Mouse (Mus musculus): ENCODE measurements around the gene Rbm4b. TPM values are rescaled to one million over a fixed set of nuclear protein-coding genes. Genes with fewer than 3 reads are reported as not detected.
A peak's percentile ranks its signal among the peaks of the same experiment; 100 is the strongest.
"Not testable (repeated sequence)": the region's sequence is repeated elsewhere in the genome, so short reads cannot be mapped to it uniquely, and the experiment has no call there.

Rbm4b gene
- total RNA-seq, 4 experiments from 2014 or later, result 5.4 to 8.1 (median 6.3) TPM

GRCm38 (mm10) chr19:4745057-4745456 is 11.2 kb upstream of the Rbm4b start:
- no peak for DNase-seq (ENCODE audit: low spot score)

GRCm38 (mm10) chr19:4745681-4746080 is 10.6 kb upstream of the Rbm4b start:
- no peak for DNase-seq (ENCODE audit: low spot score)

GRCm38 (mm10) chr19:4746611-4747010 is 9.7 kb upstream of the Rbm4b start:
- DNase-seq (ENCODE audit: low spot score), result no peak

- no peak for DNase-seq (ENCODE audit: low spot score)
These were observed 8.5 kb upstream of the Rbm4b start for GRCm38 (mm10) chr19:4747631-4748312.

GRCm38 (mm10) chr19:4748493-4748892 is 7.8 kb upstream of the Rbm4b start:
- DNase-seq (ENCODE audit: low spot score), result no peak

GRCm38 (mm10) chr19:4749975-4750374 is 6.3 kb upstream of the Rbm4b start:
- no peak for DNase-seq (ENCODE audit: low spot score)

- DNase-seq (ENCODE audit: low spot score), result peak; percentile 90
These were observed 618 bp upstream of the Rbm4b start for GRCm38 (mm10) chr19:4755565-4756192.

GRCm38 (mm10) chr19:4756921-4757320 is 624 bp downstream of the Rbm4b start:
- no peak for DNase-seq (ENCODE audit: low spot score)

GRCm38 (mm10) chr19:4760544-4760943 is 4.2 kb downstream of the Rbm4b start:
- DNase-seq (ENCODE audit: low spot score), result not testable (repeated sequence)

GRCm38 (mm10) chr19:4762876-4763275 is 6.6 kb downstream of the Rbm4b start:
- DNase-seq (ENCODE audit: low spot score), result no peak

GRCm38 (mm10) chr19:4767507-4768148 is 11.3 kb downstream of the Rbm4b start:
- no peak for DNase-seq (ENCODE audit: low spot score)

- no peak for DNase-seq (ENCODE audit: low spot score)
These were observed 16.5 kb downstream of the Rbm4b start for GRCm38 (mm10) chr19:4772785-4773184.

GRCm38 (mm10) chr19:4782891-4783290 is 26.6 kb downstream of the Rbm4b start:
- no peak for DNase-seq (ENCODE audit: low spot score)

GRCm38 (mm10) chr19:4785206-4785605 is 28.9 kb downstream of the Rbm4b start:
- no peak for DNase-seq (ENCODE audit: low spot score)

- no peak for DNase-seq (ENCODE audit: low spot score)
These were observed 30.0 kb downstream of the Rbm4b start for GRCm38 (mm10) chr19:4786313-4786712.

- DNase-seq (ENCODE audit: low spot score), result no peak
These were observed 37.1 kb downstream of the Rbm4b start for GRCm38 (mm10) chr19:4793281-4793830.

- DNase-seq (ENCODE audit: low spot score), result peak; percentile 100
These were observed 37.6 kb downstream of the Rbm4b start, which contains the start of gene Rbm4 for GRCm38 (mm10) chr19:4793831-4794422. TSS of gene Rbm4 (minus strand) at chr19:4793901.

- DNase-seq (ENCODE audit: low spot score), result no peak
These were observed 39.6 kb downstream of the Rbm4b start for GRCm38 (mm10) chr19:4795929-4796328.

- DNase-seq (ENCODE audit: low spot score), result no peak
These were observed 41.5 kb downstream of the Rbm4b start for GRCm38 (mm10) chr19:4797846-4798245.

GRCm38 (mm10) chr19:4799083-4799482 is 42.8 kb downstream of the Rbm4b start:
- no peak for DNase-seq (ENCODE audit: low spot score)

- DNase-seq (ENCODE audit: low spot score), result no peak
These were observed 46.4 kb downstream of the Rbm4b start for GRCm38 (mm10) chr19:4802691-4803091.

- no peak for DNase-seq (ENCODE audit: low spot score)
These were observed 47.0 kb downstream of the Rbm4b start for GRCm38 (mm10) chr19:4803283-4803682.

All from heart, adult 8-10 months (tissue).